Mouse (Mus musculus): ENCODE results near the gene 4930402H24Rik. TPM values are rescaled to one million over a fixed set of nuclear protein-coding genes. Genes with fewer than 3 reads are reported as not detected.

Gene 4930402H24Rik
- polyA plus RNA-seq, 1 experiment: 18.0 TPM

DNA sequence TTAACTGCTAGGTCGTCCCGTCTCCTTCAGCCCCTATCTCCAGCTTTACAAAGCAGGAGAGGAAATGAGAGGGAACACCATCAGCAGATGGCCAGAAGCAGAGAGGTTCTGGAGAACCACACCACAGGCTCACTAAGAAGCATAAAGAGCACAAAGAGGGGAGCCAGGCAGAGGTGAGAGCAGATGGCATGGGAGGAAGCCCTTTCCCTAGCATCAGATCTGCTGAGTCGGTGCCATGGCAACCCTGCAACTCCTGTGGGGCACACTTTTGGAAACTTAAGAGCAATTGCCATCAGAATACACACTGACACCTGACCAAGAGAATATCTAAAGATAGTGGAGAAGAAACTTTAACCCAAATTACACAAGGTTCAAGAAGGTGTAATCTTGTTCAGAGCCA, 151.6 kb downstream of the 4930402H24Rik start:
- Histone ChIP-seq H3K36me3 (ENCODE audit: control insufficient read depth, insufficient read depth, low read length, poor library complexity, severe bottlenecking) (no peaks in the 10 kb centered on the region), H3K27ac (ENCODE audit: insufficient read depth, low read length) (no peak overlapping the region), H3K9ac (ENCODE audit: low read depth, poor library complexity, severe bottlenecking) (no peak overlapping the region), H3K4me1 (ENCODE audit: control insufficient read depth, insufficient read depth, low read length) (no peaks in the 10 kb centered on the region), H3K27me3 (ENCODE audit: control insufficient read depth, insufficient read depth, low read length, poor library complexity, severe bottlenecking) (no peaks in the 10 kb centered on the region), H3K4me3 (ENCODE audit: low read depth, low read length) (no peak overlapping the region), H3K9me3 (replicated peaks; ENCODE audit: control insufficient read depth, insufficient read depth, low read length, poor library complexity, severe bottlenecking) (no peaks in the 10 kb centered on the region)
- TF ChIP-seq POLR2A (IDR thresholded peaks at IDR 0.05; ENCODE audit: insufficient read depth, low read length) (no peak), CTCF (IDR thresholded peaks at IDR 0.05; ENCODE audit: low read depth, low read length) (no peak), EP300 (IDR thresholded peaks at IDR 0.05; ENCODE audit: insufficient read depth, low read depth, low read length) (no peak)

DNA sequence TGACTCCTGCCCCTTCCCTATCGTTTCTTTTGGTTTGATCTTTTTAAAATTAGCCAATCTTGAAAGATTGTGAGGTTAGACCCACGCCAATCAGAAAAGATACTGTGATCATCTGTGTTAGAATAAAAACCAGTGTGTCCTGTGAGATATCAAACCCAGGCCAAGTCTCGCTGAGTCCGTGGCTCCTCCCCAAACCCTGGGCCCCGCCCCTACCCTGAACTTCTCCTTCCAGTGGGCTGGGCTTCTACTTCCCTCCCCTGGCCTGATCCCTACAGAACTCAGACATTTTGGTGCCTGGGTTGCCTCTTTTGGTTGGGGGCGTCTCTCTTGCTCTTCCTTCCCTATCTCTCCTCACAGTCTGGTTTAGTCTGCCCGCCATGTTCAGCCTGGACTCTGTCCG, 155.8 kb downstream of the 4930402H24Rik start:
- no peaks in the 10 kb centered on the region for H3K36me3 ChIP-seq (ENCODE audit: control insufficient read depth, insufficient read depth, low read length, poor library complexity, severe bottlenecking)

GRCm38 (mm10) chr2:130749708-130750107, 156.5 kb downstream of the 4930402H24Rik start:
- no peak for TF ChIP-seq CTCF (IDR thresholded peaks at IDR 0.05; ENCODE audit: low read depth, low read length)
- no peak for TF ChIP-seq EP300 (IDR thresholded peaks at IDR 0.05; ENCODE audit: insufficient read depth, low read depth, low read length)
- TF ChIP-seq POLR2A (IDR thresholded peaks at IDR 0.05; ENCODE audit: insufficient read depth, low read length): no peak
- Histone ChIP-seq H3K9me3 (replicated peaks; ENCODE audit: control insufficient read depth, insufficient read depth, low read length, poor library complexity, severe bottlenecking) (no peaks in the 10 kb centered on the region), H3K4me1 (ENCODE audit: control insufficient read depth, insufficient read depth, low read length) (no peaks in the 10 kb centered on the region), H3K27ac (ENCODE audit: insufficient read depth, low read length) (no peak overlapping the region), H3K27me3 (ENCODE audit: control insufficient read depth, insufficient read depth, low read length, poor library complexity, severe bottlenecking) (no peaks in the 10 kb centered on the region), H3K36me3 (ENCODE audit: control insufficient read depth, insufficient read depth, low read length, poor library complexity, severe bottlenecking) (no peaks in the 10 kb centered on the region), H3K4me3 (ENCODE audit: low read depth, low read length) (no peak overlapping the region), H3K9ac (ENCODE audit: low read depth, poor library complexity, severe bottlenecking) (no peak overlapping the region)

More for the DNA sequence above, 155.8 kb downstream of the 4930402H24Rik start:
- no peaks in the 10 kb centered on the region for H3K9me3 ChIP-seq (replicated peaks; ENCODE audit: control insufficient read depth, insufficient read depth, low read length, poor library complexity, severe bottlenecking)
- H3K4me1 ChIP-seq (ENCODE audit: control insufficient read depth, insufficient read depth, low read length): no peaks in the 10 kb centered on the region
- no peak overlapping the region for H3K27ac ChIP-seq (ENCODE audit: insufficient read depth, low read length)
- H3K27me3 ChIP-seq (ENCODE audit: control insufficient read depth, insufficient read depth, low read length, poor library complexity, severe bottlenecking): no peaks in the 10 kb centered on the region
- peak overlapping the region; percentile 32; the same call in 1 of the 2 replicates for H3K9ac ChIP-seq (ENCODE audit: low read depth, poor library complexity, severe bottlenecking)
- TF ChIP-seq EP300 (IDR thresholded peaks at IDR 0.05; ENCODE audit: insufficient read depth, low read depth, low read length): no peak
- peak overlapping the region; percentile 50; the same call in 1 of the 2 replicates for H3K4me3 ChIP-seq (ENCODE audit: low read depth, low read length)

- H3K4me1 ChIP-seq (ENCODE audit: control insufficient read depth, insufficient read depth, low read length): no peaks in the 10 kb centered on the region
- no peaks in the 10 kb centered on the region for H3K27me3 ChIP-seq (ENCODE audit: control insufficient read depth, insufficient read depth, low read length, poor library complexity, severe bottlenecking)
- no peaks in the 10 kb centered on the region for H3K36me3 ChIP-seq (ENCODE audit: control insufficient read depth, insufficient read depth, low read length, poor library complexity, severe bottlenecking)
- H3K9ac ChIP-seq (ENCODE audit: low read depth, poor library complexity, severe bottlenecking): no peak overlapping the region
- H3K4me3 ChIP-seq (ENCODE audit: low read depth, low read length): no peak overlapping the region
- no peak overlapping the region for H3K27ac ChIP-seq (ENCODE audit: insufficient read depth, low read length)
- TF ChIP-seq EP300 (IDR thresholded peaks at IDR 0.05; ENCODE audit: insufficient read depth, low read depth, low read length) (no peak), CTCF (IDR thresholded peaks at IDR 0.05; ENCODE audit: low read depth, low read length) (no peak)
- no peaks in the 10 kb centered on the region for H3K9me3 ChIP-seq (replicated peaks; ENCODE audit: control insufficient read depth, insufficient read depth, low read length, poor library complexity, severe bottlenecking)
Measured at GRCm38 (mm10) chr2:130743576-130743975, 162.6 kb downstream of the 4930402H24Rik start.

GRCm38 (mm10) chr2:130740096-130740495, 166.1 kb downstream of the 4930402H24Rik start:
- no peak overlapping the region for H3K4me3 ChIP-seq (ENCODE audit: low read depth, low read length)
- no peaks in the 10 kb centered on the region for H3K4me1 ChIP-seq (ENCODE audit: control insufficient read depth, insufficient read depth, low read length)
- no peaks in the 10 kb centered on the region for H3K9me3 ChIP-seq (replicated peaks; ENCODE audit: control insufficient read depth, insufficient read depth, low read length, poor library complexity, severe bottlenecking)
- H3K36me3 ChIP-seq (ENCODE audit: control insufficient read depth, insufficient read depth, low read length, poor library complexity, severe bottlenecking): no peaks in the 10 kb centered on the region
- no peaks in the 10 kb centered on the region for H3K27me3 ChIP-seq (ENCODE audit: control insufficient read depth, insufficient read depth, low read length, poor library complexity, severe bottlenecking)
- no peak for TF ChIP-seq EP300 (IDR thresholded peaks at IDR 0.05; ENCODE audit: insufficient read depth, low read depth, low read length)
- no peak for TF ChIP-seq CTCF (IDR thresholded peaks at IDR 0.05; ENCODE audit: low read depth, low read length)
- no peak for TF ChIP-seq POLR2A (IDR thresholded peaks at IDR 0.05; ENCODE audit: insufficient read depth, low read length)
- H3K9ac ChIP-seq (ENCODE audit: low read depth, poor library complexity, severe bottlenecking): no peak overlapping the region
- H3K27ac ChIP-seq (ENCODE audit: insufficient read depth, low read length): no peak overlapping the region

DNA sequence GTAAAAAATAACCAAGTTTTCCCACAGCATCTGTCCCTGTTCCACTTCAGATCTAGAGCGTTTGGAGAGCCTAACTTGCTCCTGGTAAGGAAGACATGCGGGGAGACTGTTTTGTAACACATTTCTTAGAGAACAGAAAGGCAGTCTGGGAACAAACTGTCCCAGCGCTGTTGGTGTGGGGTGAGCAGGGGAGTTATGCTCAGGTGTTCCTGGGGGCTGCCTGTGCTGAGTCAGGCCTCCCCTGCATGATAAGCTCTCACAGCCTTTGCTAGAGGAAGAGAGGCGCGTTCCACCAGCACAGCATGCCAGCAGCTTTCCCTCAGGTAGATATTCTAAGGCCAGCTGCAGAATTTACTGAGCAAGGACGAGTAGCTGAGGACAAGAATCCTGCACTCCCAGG, 168.2 kb downstream of the 4930402H24Rik start:
- no peaks in the 10 kb centered on the region for H3K36me3 ChIP-seq (ENCODE audit: control insufficient read depth, insufficient read depth, low read length, poor library complexity, severe bottlenecking)
- H3K4me3 ChIP-seq (ENCODE audit: low read depth, low read length): no peak overlapping the region
- no peaks in the 10 kb centered on the region for H3K4me1 ChIP-seq (ENCODE audit: control insufficient read depth, insufficient read depth, low read length)
- H3K9ac ChIP-seq (ENCODE audit: low read depth, poor library complexity, severe bottlenecking): no peak overlapping the region
- TF ChIP-seq POLR2A (IDR thresholded peaks at IDR 0.05; ENCODE audit: insufficient read depth, low read length) (no peak), EP300 (IDR thresholded peaks at IDR 0.05; ENCODE audit: insufficient read depth, low read depth, low read length) (no peak), CTCF (IDR thresholded peaks at IDR 0.05; ENCODE audit: low read depth, low read length) (no peak)
- H3K9me3 ChIP-seq (replicated peaks; ENCODE audit: control insufficient read depth, insufficient read depth, low read length, poor library complexity, severe bottlenecking): no peaks in the 10 kb centered on the region
- H3K27ac ChIP-seq (ENCODE audit: insufficient read depth, low read length): no peak overlapping the region
- H3K27me3 ChIP-seq (ENCODE audit: control insufficient read depth, insufficient read depth, low read length, poor library complexity, severe bottlenecking): no peaks in the 10 kb centered on the region
